Mouse (Mus musculus) forebrain, embryonic 11.5 days (tissue): ENCODE data around the gene Susd1. TPM values are rescaled to one million over a fixed set of nuclear protein-coding genes. Genes with fewer than 3 reads are reported as not detected.
A peak's percentile ranks its signal among the peaks of the same experiment; 100 is the strongest.

Experiments used
- ATAC-seq: fragments of 200-750 bp; cut with Nextera tagmentation; replicated peaks from 2 replicates; pipeline ENCODE4 v1.8.0; 2017; ENCODE audit warnings: moderate TSS enrichment; ENCODE audit not compliant: low FRiP score
- DNase-seq: peaks from one replicate; pipeline ENCODE4 v3.0.0-alpha.2; 2017; ENCODE audit warnings: low spot score
- H3K27ac ChIP-seq: fragments of 300-500 bp; sonication (generic); 2 replicates; pipeline ENCODE4 v1.5.1; 2014; ENCODE audit warnings: low read depth, low read length
- H3K27me3 ChIP-seq: fragments of 300-500 bp; sonication (generic); 2 replicates; pipeline ENCODE4 v1.6.1; 2014; ENCODE audit warnings: mild to moderate bottlenecking, low read length, mixed read lengths; ENCODE audit not compliant: control insufficient read depth, insufficient read depth
- H3K36me3 ChIP-seq: fragments of 300-500 bp; sonication (generic); 2 replicates; pipeline ENCODE4 v1.6.1; 2014; ENCODE audit warnings: mild to moderate bottlenecking, low read length, moderate library complexity, mixed read lengths; ENCODE audit not compliant: control insufficient read depth, insufficient read depth
- H3K4me1 ChIP-seq: fragments of 300-500 bp; sonication (generic); replicated peaks from 2 replicates; pipeline ENCODE4 v1.6.1; 2014; ENCODE audit warnings: low read length, mixed read lengths; ENCODE audit not compliant: control insufficient read depth, insufficient read depth
- H3K4me2 ChIP-seq: fragments of 300-500 bp; sonication (generic); 2 replicates; pipeline ENCODE4 v1.6.1; 2014; ENCODE audit warnings: low read depth, mild to moderate bottlenecking, low read length, moderate library complexity, mixed read lengths; ENCODE audit not compliant: severe bottlenecking
- H3K4me3 ChIP-seq: fragments of 300-500 bp; sonication (generic); 2 replicates; pipeline ENCODE4 v1.5.1; 2014; ENCODE audit warnings: low read depth, low read length
- H3K9ac ChIP-seq: fragments of 300-500 bp; sonication (generic); 2 replicates; pipeline ENCODE4 v1.6.1; 2014; ENCODE audit warnings: low read length
- H3K9me3 ChIP-seq: fragments of 300-500 bp; sonication (generic); 2 replicates; pipeline ENCODE4 v1.6.1; 2016; ENCODE audit warnings: low read length, mixed read lengths; ENCODE audit not compliant: control insufficient read depth
- WGBS: fragments of 180-500 bp; shearing (Covaris S2); extraction: QIAGEN DNeasy Blood & Tissue Kit; methylation state at CpG from one replicate; pipeline ENCODE4 v1.1.7; 2014; 5-methylcytosine and 5-hydroxymethylcytosine counted together
- polyA plus RNA-seq: library from polyadenylated mRNA; unstranded; fragments of >200 nt; fragmentation: Nextera tagmentation; extraction: Ambion mirVana; gene quantifications from 2 replicates; pipeline ENCODE4 v1.2.1, GENCODE M21; 2014

Gene Susd1
- polyA plus RNA-seq, 1 experiment from 2014 or later, result 1.3 TPM

GRCm38 (mm10) chr4:59354666-59355065 is 83.8 kb downstream of the Susd1 start:
- no peaks in the 10 kb centered on the region for H3K27me3 ChIP-seq
- no peaks in the 10 kb centered on the region for H3K4me1 ChIP-seq
- no peak overlapping the region for H3K4me3 ChIP-seq
- no peak overlapping the region for H3K4me2 ChIP-seq
- no peak overlapping the region for H3K9ac ChIP-seq
- ATAC-seq (no peak), DNase-seq (no peak)
- no peak overlapping the region for H3K27ac ChIP-seq
- WGBS, result 94% methylated on average over 3 of the region's 3 CpGs
- no peaks in the 10 kb centered on the region for H3K9me3 ChIP-seq
- no peaks in the 10 kb centered on the region for H3K36me3 ChIP-seq

- H3K27ac ChIP-seq, result no peak overlapping the region
- WGBS, result 90% methylated on average over 7 of the region's 7 CpGs
- H3K9ac ChIP-seq, result no peak overlapping the region
- no peaks in the 10 kb centered on the region for H3K4me1 ChIP-seq
- no peak overlapping the region for H3K4me2 ChIP-seq
- H3K9me3 ChIP-seq, result no peaks in the 10 kb centered on the region
- H3K36me3 ChIP-seq, result no peaks in the 10 kb centered on the region
- no peak overlapping the region for H3K4me3 ChIP-seq
- no peaks in the 10 kb centered on the region for H3K27me3 ChIP-seq
- ATAC-seq, result no peak
- DNase-seq, result no peak
Measured at GRCm38 (mm10) chr4:59351938-59352337, 86.5 kb downstream of the Susd1 start.

- H3K36me3 ChIP-seq, result no peaks in the 10 kb centered on the region
- 90% methylated on average over 2 of the region's 2 CpGs for WGBS
- DNase-seq (no peak), ATAC-seq (no peak)
- H3K9me3 ChIP-seq, result no peaks in the 10 kb centered on the region
- H3K4me3 ChIP-seq, result no peak overlapping the region
- no peak overlapping the region for H3K27ac ChIP-seq
- H3K4me1 ChIP-seq, result no peaks in the 10 kb centered on the region
- no peak overlapping the region for H3K4me2 ChIP-seq
- no peaks in the 10 kb centered on the region for H3K27me3 ChIP-seq
- no peak overlapping the region for H3K9ac ChIP-seq
Measured at GRCm38 (mm10) chr4:59350354-59350753, 88.1 kb downstream of the Susd1 start.

- H3K27me3 ChIP-seq, result no peaks in the 10 kb centered on the region
- no peak for DNase-seq
- H3K27ac ChIP-seq, result no peak overlapping the region
- H3K9me3 ChIP-seq, result no peaks in the 10 kb centered on the region
- WGBS, result 79% methylated on average over 7 of the region's 7 CpGs
- no peak overlapping the region for H3K9ac ChIP-seq
- no peaks in the 10 kb centered on the region for H3K4me1 ChIP-seq
- H3K36me3 ChIP-seq, result no peaks in the 10 kb centered on the region
- H3K4me2 ChIP-seq, result no peak overlapping the region
- no peak for ATAC-seq
- no peak overlapping the region for H3K4me3 ChIP-seq
Measured at GRCm38 (mm10) chr4:59349425-59350185, 88.8 kb downstream of the Susd1 start.

- no peak overlapping the region for H3K4me3 ChIP-seq
- no peaks in the 10 kb centered on the region for H3K9me3 ChIP-seq
- no peaks in the 10 kb centered on the region for H3K36me3 ChIP-seq
- H3K4me2 ChIP-seq, result no peak overlapping the region
- no peak overlapping the region for H3K27ac ChIP-seq
- ATAC-seq, result peak; percentile 76
- H3K4me1 ChIP-seq, result no peaks in the 10 kb centered on the region
- H3K9ac ChIP-seq, result no peak overlapping the region
- DNase-seq, result peak; percentile 90
- under 1% methylated on average over 3 of the region's 3 CpGs for WGBS
- H3K27me3 ChIP-seq, result no peaks in the 10 kb centered on the region
Measured at GRCm38 (mm10) chr4:59340714-59341113, 97.7 kb downstream of the Susd1 start.

GRCm38 (mm10) chr4:59340046-59340445 is 98.4 kb downstream of the Susd1 start:
- no peak for DNase-seq
- Histone ChIP-seq H3K27me3 (no peaks in the 10 kb centered on the region), H3K36me3 (no peaks in the 10 kb centered on the region), H3K27ac (no peak overlapping the region), H3K4me2 (no peak overlapping the region), H3K4me1 (no peaks in the 10 kb centered on the region), H3K9me3 (no peaks in the 10 kb centered on the region), H3K9ac (no peak overlapping the region), H3K4me3 (no peak overlapping the region)
- 64% methylated on average over 5 of the region's 5 CpGs for WGBS
- ATAC-seq, result no peak

- Histone ChIP-seq H3K9ac (no peak overlapping the region), H3K4me2 (no peak overlapping the region), H3K9me3 (no peaks in the 10 kb centered on the region), H3K27me3 (no peaks in the 10 kb centered on the region), H3K36me3 (no peaks in the 10 kb centered on the region), H3K4me3 (no peak overlapping the region), H3K27ac (no peak overlapping the region), H3K4me1 (no peaks in the 10 kb centered on the region)
- WGBS, result 89% methylated on average over 8 of the region's 8 CpGs
- ATAC-seq (no peak), DNase-seq (no peak)
Measured at GRCm38 (mm10) chr4:59338896-59339535, 99.4 kb downstream of the Susd1 start.

GRCm38 (mm10) chr4:59337533-59337885 is 100.9 kb downstream of the Susd1 start:
- H3K9me3 ChIP-seq, result no peaks in the 10 kb centered on the region
- ATAC-seq, result no peak
- no peaks in the 10 kb centered on the region for H3K36me3 ChIP-seq
- no peaks in the 10 kb centered on the region for H3K27me3 ChIP-seq
- H3K9ac ChIP-seq, result no peak overlapping the region
- H3K4me3 ChIP-seq, result no peak overlapping the region
- H3K27ac ChIP-seq, result no peak overlapping the region
- H3K4me2 ChIP-seq, result no peak overlapping the region
- DNase-seq, result no peak
- H3K4me1 ChIP-seq, result no peaks in the 10 kb centered on the region
- 92% methylated on average over 6 of the region's 6 CpGs for whole genome bisulfite sequencing
